Mouse (Mus musculus) kidney, postnatal 0 days (tissue): ENCODE data around the gene Herc2. TPM values are rescaled to one million over a fixed set of nuclear protein-coding genes. Genes with fewer than 3 reads are reported as not detected.

Experiments
- ATAC-seq: fragments of 200-750 bp; cut with Nextera tagmentation; replicated peaks from 2 replicates; pipeline ENCODE4 v1.8.0; 2017; ENCODE audit warnings: low read depth, moderate number of reproducible peaks, moderate TSS enrichment, moderate library complexity; ENCODE audit not compliant: low FRiP score
- DNase-seq: peaks from one replicate; pipeline ENCODE4 v3.0.0-alpha.2; 2016; ENCODE audit warnings: low spot score
- H3K27ac ChIP-seq: fragments of 300-500 bp; sonication (generic); 2 replicates; pipeline ENCODE4 v1.5.1; 2014; ENCODE audit warnings: mild to moderate bottlenecking
- H3K27me3 ChIP-seq: fragments of 300-500 bp; sonication (generic); 2 replicates; pipeline ENCODE4 v1.6.1; 2014; ENCODE audit warnings: low read length, mixed read lengths; ENCODE audit not compliant: insufficient read depth
- H3K36me3 ChIP-seq: fragments of 300-500 bp; sonication (generic); 2 replicates; pipeline ENCODE4 v1.6.1; 2014; ENCODE audit warnings: low read length, mixed read lengths; ENCODE audit not compliant: insufficient read depth
- H3K4me1 ChIP-seq: fragments of 300-500 bp; sonication (generic); replicated peaks from 2 replicates; pipeline ENCODE4 v1.6.1; 2014; ENCODE audit warnings: antibody characterized with exemption, low read length, mixed read lengths; ENCODE audit not compliant: insufficient read depth
- H3K4me2 ChIP-seq: fragments of 300-500 bp; sonication (generic); 2 replicates; pipeline ENCODE4 v1.6.1; 2014; ENCODE audit warnings: mild to moderate bottlenecking, low read length, moderate library complexity, mixed read lengths
- H3K4me3 ChIP-seq: fragments of 300-500 bp; sonication (generic); replicated peaks from 2 replicates; pipeline ENCODE4 v1.5.1; 2014; ENCODE audit warnings: low read depth, low read length
- H3K9ac ChIP-seq: fragments of 300-500 bp; sonication (generic); 2 replicates; pipeline ENCODE4 v1.6.1; 2014; ENCODE audit warnings: low read depth, low read length
- H3K9me3 ChIP-seq: fragments of 300-500 bp; sonication (generic); replicated peaks from 2 replicates; pipeline ENCODE4 v1.6.1; 2016; ENCODE audit warnings: low read length, inconsistent platforms, mixed read lengths
- CTCF ChIP-seq: IDR thresholded peaks from 2 replicates; pipeline ENCODE4 v1.5.1; 2016; ENCODE audit warnings: antibody characterized with exemption, low read depth, mild to moderate bottlenecking, moderate library complexity
- WGBS: fragments of 180-500 bp; shearing (Covaris S2); extraction: QIAGEN DNeasy Blood & Tissue Kit; methylation state at CpG from one replicate; pipeline ENCODE4 v1.1.7; 2014; 5-methylcytosine and 5-hydroxymethylcytosine counted together
- polyA plus RNA-seq: library from polyadenylated mRNA; unstranded; fragments of >200 nt; fragmentation: Nextera tagmentation; extraction: Ambion mirVana; gene quantifications from 2 replicates; pipeline ENCODE4 v1.2.1, GENCODE M21; 2015

The Herc2 gene
- polyA plus RNA-seq, 1 experiment from 2014 or later, result 15.6 TPM

- ATAC-seq, result no peak
- WGBS, result 65% methylated on average over 3 of the region's 3 CpGs
These were observed 208.0 kb downstream of the Herc2 start for GRCm38 (mm10) chr7:56257875-56258441.

GRCm38 (mm10) chr7:56277506-56277905, 227.5 kb downstream of the Herc2 start:
- Histone ChIP-seq H3K4me3 (no peak overlapping the region), H3K4me2 (no peak overlapping the region), H3K27ac (no peak overlapping the region), H3K4me1 (no peaks in the 10 kb centered on the region), H3K36me3 (no peaks in the 10 kb centered on the region), H3K9ac (no peak overlapping the region), H3K27me3 (no peaks in the 10 kb centered on the region), H3K9me3 (no peaks in the 10 kb centered on the region)
- 85% methylated on average over 2 of the region's 2 CpGs for WGBS
- TF ChIP-seq CTCF, result no peak
- DNase-seq (no peak), ATAC-seq (no peak)

More at GRCm38 (mm10) chr7:56257875-56258441, 208.0 kb downstream of the Herc2 start:
- H3K4me2 ChIP-seq, result no peak overlapping the region
- H3K4me3 ChIP-seq, result no peak overlapping the region
- no peak overlapping the region for H3K9ac ChIP-seq
- no peaks in the 10 kb centered on the region for H3K4me1 ChIP-seq
- TF ChIP-seq CTCF, result no peak
- H3K27ac ChIP-seq, result no peak overlapping the region
- H3K9me3 ChIP-seq, result no peaks in the 10 kb centered on the region
- no peak for DNase-seq
- H3K27me3 ChIP-seq, result no peaks in the 10 kb centered on the region
- no peaks in the 10 kb centered on the region for H3K36me3 ChIP-seq

Other genes starting within 250 kb of the Herc2 start
- 64.0 and 74.2 TPM in 2 replicates for gene Cyfip1, start 208.5 kb upstream of the Herc2 start, polyA plus RNA-seq
- gene Nipa2, start 87.7 kb upstream of the Herc2 start, polyA plus RNA-seq, result 41.6 and 43.4 TPM in 2 replicates
- 3.6 and 4.7 TPM in 2 replicates for gene Nipa1, start 30.2 kb upstream of the Herc2 start, polyA plus RNA-seq
- 0.09 TPM in 1 of 2 replicates, not detected in the other for gene Oca2, start 189.6 kb downstream of the Herc2 start, polyA plus RNA-seq